Mouse (Mus musculus) ES-Bruce4 (cell line): Measurements from ENCODE around the gene Brix1.

Source experiments
- CTCF ChIP-seq: IDR thresholded peaks from one replicate; pipeline ENCODE4 v1.8.1; 2011; ENCODE audit warnings: low read depth, low read length
- EP300 ChIP-seq: IDR thresholded peaks from 2 replicates; pipeline ENCODE4 v1.6.1; 2011; ENCODE audit warnings: low read depth, low read length; ENCODE audit not compliant: insufficient read depth
- POLR2A ChIP-seq: IDR thresholded peaks from one replicate; pipeline ENCODE4 v1.8.1; 2011; ENCODE audit warnings: low read length; ENCODE audit not compliant: insufficient read depth

- TF ChIP-seq CTCF (no peak), POLR2A (peak; percentile 50), EP300 (0 out of 2 replicates have a peak, but pooled peaks have one; percentile 37)
Measured at GRCm38 (mm10) chr15:10485484-10486364, at the start of gene Brix1, which contains the start of gene Rad1.
